Mouse (Mus musculus) hindbrain, embryonic 10.5 days (tissue): ENCODE results near the gene Arid3b. TPM values are rescaled to one million over a fixed set of nuclear protein-coding genes. Genes with fewer than 3 reads are reported as not detected.
A peak's percentile ranks its signal among the peaks of the same experiment; 100 is the strongest.

ENCODE experiments used
- DNase-seq: peaks from one replicate; pipeline ENCODE4 v3.0.0-alpha.2; 2017; ENCODE audit warnings: low spot score
- H3K27ac ChIP-seq: fragments of 300-500 bp; sonication (generic); 2 replicates; pipeline ENCODE4 v1.5.1; 2016; ENCODE audit warnings: mild to moderate bottlenecking, moderate library complexity
- H3K27me3 ChIP-seq: fragments of 300-500 bp; sonication (generic); 2 replicates; pipeline ENCODE4 v1.6.1; 2016; ENCODE audit warnings: mild to moderate bottlenecking; ENCODE audit not compliant: poor library complexity, insufficient read depth, severe bottlenecking
- H3K36me3 ChIP-seq: fragments of 300-500 bp; sonication (generic); 2 replicates; pipeline ENCODE4 v1.6.1; 2016; ENCODE audit warnings: mild to moderate bottlenecking, moderate library complexity
- H3K4me1 ChIP-seq: fragments of 300-500 bp; sonication (generic); replicated peaks from 2 replicates; pipeline ENCODE4 v1.6.1; 2016; ENCODE audit warnings: mild to moderate bottlenecking
- H3K4me3 ChIP-seq: fragments of 300-500 bp; sonication (generic); 2 replicates; pipeline ENCODE4 v1.5.1; 2016; ENCODE audit warnings: mild to moderate bottlenecking, moderate library complexity
- H3K9me3 ChIP-seq: fragments of 300-500 bp; sonication (generic); 2 replicates; pipeline ENCODE4 v1.6.1; 2016; ENCODE audit warnings: mild to moderate bottlenecking, moderate library complexity
- WGBS: fragments of 180-500 bp; shearing (Covaris S2); methylation state at CpG from one replicate; pipeline ENCODE4 v1.1.7; 2016; 5-methylcytosine and 5-hydroxymethylcytosine counted together
- polyA plus RNA-seq: library from polyadenylated mRNA; unstranded; fragments of >200 nt; fragmentation: Nextera tagmentation; extraction: Ambion mirVana; gene quantifications from 2 replicates; pipeline ENCODE4 v1.2.1, GENCODE M21; 2016

Gene Arid3b
- polyA plus RNA-seq, 1 experiment from 2014 or later = 42.7 TPM

- peaks cover 43% of the 10 kb centered on the region for H3K4me1 ChIP-seq
- H3K9me3 ChIP-seq = no peaks in the 10 kb centered on the region
- H3K36me3 ChIP-seq = peaks cover 7% of the 10 kb centered on the region
- H3K27ac ChIP-seq = peak overlapping the region; percentile 96
- 36% methylated on average over 6 of the region's 6 CpGs for WGBS
- no peak for DNase-seq
- H3K27me3 ChIP-seq = no peaks in the 10 kb centered on the region
- H3K4me3 ChIP-seq = peak overlapping the region; percentile 93
Observed at GRCm38 (mm10) chr9:57766431-57766830, 70.2 kb downstream of the Arid3b start.

GRCm38 (mm10) chr9:57765364-57766351 lies 70.9 kb downstream of the Arid3b start, which contains the start of gene Clk3:
Gene Clk3 (minus strand): TSS chr9:57765860.
- Histone ChIP-seq H3K9me3 (no peaks in the 10 kb centered on the region), H3K4me1 (peaks cover 43% of the 10 kb centered on the region), H3K4me3 (peak within 1 kb of the TSS; percentile 93), H3K36me3 (peaks cover 14% of the 10 kb centered on the region), H3K27me3 (no peaks in the 10 kb centered on the region), H3K27ac (peak within 1 kb of the TSS; percentile 96)
- under 1% methylated on average over 93 of the region's 93 CpGs for WGBS
- DNase-seq = peak; percentile 70

- peaks cover 21% of the 10 kb centered on the region for H3K36me3 ChIP-seq
- H3K4me3 ChIP-seq = peak overlapping the region; percentile 93
- no peaks in the 10 kb centered on the region for H3K9me3 ChIP-seq
- no peaks in the 10 kb centered on the region for H3K27me3 ChIP-seq
- DNase-seq = peak; percentile 95
- peaks cover 43% of the 10 kb centered on the region for H3K4me1 ChIP-seq
- peak overlapping the region; percentile 96 for H3K27ac ChIP-seq
- under 1% methylated on average over 45 of the region's 45 CpGs for WGBS
Observed at GRCm38 (mm10) chr9:57764974-57765363, 71.6 kb downstream of the Arid3b start.

- Histone ChIP-seq H3K9me3 (no peaks in the 10 kb centered on the region), H3K27me3 (no peaks in the 10 kb centered on the region), H3K4me3 (peak overlapping the region; percentile 93), H3K36me3 (peaks cover 27% of the 10 kb centered on the region), H3K4me1 (peaks cover 43% of the 10 kb centered on the region), H3K27ac (peak overlapping the region; percentile 96)
- no peak for DNase-seq
- under 1% methylated on average over 57 of the region's 57 CpGs for WGBS
Observed at GRCm38 (mm10) chr9:57764147-57764973, 72.2 kb downstream of the Arid3b start.

GRCm38 (mm10) chr9:57762563-57762991 lies 74.0 kb downstream of the Arid3b start:
- Histone ChIP-seq H3K4me3 (peak overlapping the region; percentile 93), H3K9me3 (no peaks in the 10 kb centered on the region), H3K36me3 (peaks cover 45% of the 10 kb centered on the region), H3K4me1 (peaks cover 43% of the 10 kb centered on the region), H3K27me3 (no peaks in the 10 kb centered on the region), H3K27ac (peak overlapping the region; percentile 26; the same call in 1 of the 2 replicates)
- 67% methylated on average over 6 of the region's 6 CpGs for WGBS
- peak; percentile 35 for DNase-seq

- Histone ChIP-seq H3K27ac (0 out of 2 replicates have a peak overlapping the region, but pooled peaks have one; percentile 26), H3K36me3 (peaks cover 52% of the 10 kb centered on the region), H3K4me3 (peak overlapping the region; percentile 93; the same call in 1 of the 2 replicates), H3K9me3 (no peaks in the 10 kb centered on the region), H3K4me1 (peaks cover 42% of the 10 kb centered on the region), H3K27me3 (no peaks in the 10 kb centered on the region)
- WGBS = 89% methylated on average over 13 of the region's 13 CpGs
- no peak for DNase-seq
Observed at GRCm38 (mm10) chr9:57761563-57762551, 74.7 kb downstream of the Arid3b start.

- WGBS = 97% methylated on average over 24 of the region's 24 CpGs
- peaks cover 63% of the 10 kb centered on the region for H3K36me3 ChIP-seq
- no peaks in the 10 kb centered on the region for H3K9me3 ChIP-seq
- no peaks in the 10 kb centered on the region for H3K27me3 ChIP-seq
- H3K4me1 ChIP-seq = peaks cover 30% of the 10 kb centered on the region
- DNase-seq = no peak
- no peak overlapping the region for H3K27ac ChIP-seq
- H3K4me3 ChIP-seq = no peak overlapping the region
Observed at GRCm38 (mm10) chr9:57760416-57761146, 76.0 kb downstream of the Arid3b start.

GRCm38 (mm10) chr9:57759289-57759688 lies 77.3 kb downstream of the Arid3b start:
- DNase-seq = peak; percentile 50
- 29% methylated on average over 6 of the region's 6 CpGs for WGBS
- peaks cover 76% of the 10 kb centered on the region for H3K36me3 ChIP-seq
- H3K4me3 ChIP-seq = no peak overlapping the region
- H3K4me1 ChIP-seq = peaks cover 28% of the 10 kb centered on the region
- H3K27me3 ChIP-seq = no peaks in the 10 kb centered on the region
- no peaks in the 10 kb centered on the region for H3K9me3 ChIP-seq
- H3K27ac ChIP-seq = no peak overlapping the region

GRCm38 (mm10) chr9:57758528-57758927 lies 78.1 kb downstream of the Arid3b start:
- Histone ChIP-seq H3K4me1 (peaks cover 21% of the 10 kb centered on the region), H3K36me3 (peaks cover 83% of the 10 kb centered on the region), H3K4me3 (no peak overlapping the region; the same call in 1 of the 2 replicates), H3K9me3 (no peaks in the 10 kb centered on the region), H3K27me3 (no peaks in the 10 kb centered on the region), H3K27ac (no peak overlapping the region)
- no peak for DNase-seq
- 92% methylated on average over 22 of the region's 22 CpGs for WGBS

- Histone ChIP-seq H3K4me1 (peaks cover 11% of the 10 kb centered on the region), H3K4me3 (no peak overlapping the region), H3K27me3 (no peaks in the 10 kb centered on the region), H3K9me3 (no peaks in the 10 kb centered on the region), H3K27ac (no peak overlapping the region), H3K36me3 (peaks cover 93% of the 10 kb centered on the region)
- WGBS = 90% methylated on average over 3 of the region's 3 CpGs
- DNase-seq = no peak
Observed at GRCm38 (mm10) chr9:57757578-57757977, 79.0 kb downstream of the Arid3b start.

GRCm38 (mm10) chr9:57750901-57751300 lies 85.7 kb downstream of the Arid3b start:
- Histone ChIP-seq H3K27ac (no peak overlapping the region), H3K9me3 (no peaks in the 10 kb centered on the region), H3K4me1 (no peaks in the 10 kb centered on the region), H3K27me3 (no peaks in the 10 kb centered on the region), H3K4me3 (no peak overlapping the region), H3K36me3 (peaks cover 100% of the 10 kb centered on the region)
- no peak for DNase-seq
- 89% methylated on average over 7 of the region's 7 CpGs for WGBS
